Mouse (Mus musculus): ENCODE measurements at regions not wholly inside any gene's neighbourhood (a gene's known extent, or its start where the extent isn't known, plus 50 kb on each side); places are given as distances from the start of the nearest gene placed in this dataset.

DNA sequence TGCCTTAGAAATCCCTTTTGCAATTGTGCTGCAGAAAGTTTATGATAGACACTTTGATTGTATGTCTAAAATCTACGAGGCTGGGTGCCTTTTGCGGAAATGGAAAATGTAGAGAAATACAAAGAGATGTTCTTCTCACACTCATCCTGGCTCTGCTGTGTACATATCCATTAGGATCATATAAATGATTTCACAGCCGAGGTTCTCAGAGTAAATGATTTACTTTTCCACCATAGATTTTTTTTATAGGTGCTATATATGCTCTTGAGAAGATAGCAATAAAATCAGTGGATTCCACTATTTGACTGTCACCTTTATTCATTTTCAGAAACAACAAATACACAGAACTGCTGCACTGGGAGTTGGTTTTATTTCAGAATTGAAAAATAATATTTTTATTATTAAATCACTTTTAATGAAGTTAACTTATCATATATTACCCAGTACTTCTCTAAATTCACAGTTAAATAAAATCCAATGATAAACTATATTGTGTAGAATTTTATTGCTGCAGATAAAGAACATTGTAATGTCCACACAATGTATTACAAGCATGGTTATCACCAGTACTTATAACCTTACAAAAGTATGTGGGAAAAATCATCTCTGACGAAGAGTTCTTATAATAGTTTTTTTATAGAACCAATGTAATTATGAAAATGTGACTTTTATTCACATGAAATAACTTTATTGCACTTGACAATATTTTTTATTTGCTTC lies 1385.8 kb downstream of the Pcdh7 start:
- Histone ChIP-seq H3K4me3 (replicated peaks; ENCODE audit: low read depth, low read length) (no peak overlapping the region), H3K27me3 (ENCODE audit: insufficient read depth, low read length) (no peaks in the 10 kb centered on the region), H3K4me2 (ENCODE audit: low read length) (no peak overlapping the region), H3K9me3 (replicated peaks; ENCODE audit: low read length) (no peaks in the 10 kb centered on the region), H3K9ac (ENCODE audit: low read depth, low read length) (no peak overlapping the region), H3K36me3 (ENCODE audit: insufficient read depth, low read length) (no peaks in the 10 kb centered on the region), H3K4me1 (replicated peaks; ENCODE audit: insufficient read depth, low read length) (no peaks in the 10 kb centered on the region), H3K27ac (no peak overlapping the region)
- DNase-seq (ENCODE audit: low spot score), result no peak
- no peak for TF ChIP-seq CTCF (IDR thresholded peaks at IDR 0.05; ENCODE audit: low read depth)
- ATAC-seq (replicated peaks; ENCODE audit: low FRiP score, low read depth), result no peak
- 67% methylated on average over 4 of the region's 4 CpGs for WGBS

- no peak for ATAC-seq (replicated peaks; ENCODE audit: low FRiP score, low read depth)
- TF ChIP-seq CTCF (IDR thresholded peaks at IDR 0.05; ENCODE audit: low read depth), result no peak
- H3K4me1 ChIP-seq (replicated peaks; ENCODE audit: insufficient read depth, low read length), result no peaks in the 10 kb centered on the region
- 81% methylated on average over 7 of the region's 7 CpGs for WGBS
- H3K4me3 ChIP-seq (replicated peaks; ENCODE audit: low read depth, low read length), result no peak overlapping the region
- H3K9ac ChIP-seq (ENCODE audit: low read depth, low read length), result no peak overlapping the region
- H3K27me3 ChIP-seq (ENCODE audit: insufficient read depth, low read length), result no peaks in the 10 kb centered on the region
- no peaks in the 10 kb centered on the region for H3K36me3 ChIP-seq (ENCODE audit: insufficient read depth, low read length)
- H3K4me2 ChIP-seq (ENCODE audit: low read length), result no peak overlapping the region
- no peak overlapping the region for H3K27ac ChIP-seq
- H3K9me3 ChIP-seq (replicated peaks; ENCODE audit: low read length), result no peaks in the 10 kb centered on the region
- no peak for DNase-seq (ENCODE audit: low spot score)
These were observed 1420.5 kb downstream of the Pcdh7 start for GRCm38 (mm10) chr5:59138316-59138715.

GRCm38 (mm10) chr5:59138721-59139120 lies 1421.0 kb downstream of the Pcdh7 start:
- ATAC-seq (replicated peaks; ENCODE audit: low FRiP score, low read depth) (no peak), DNase-seq (ENCODE audit: low spot score) (peak; percentile 14)
- WGBS, result 33% methylated on average over 2 of the region's 2 CpGs
- no peak overlapping the region for H3K4me2 ChIP-seq (ENCODE audit: low read length)
- H3K36me3 ChIP-seq (ENCODE audit: insufficient read depth, low read length), result no peaks in the 10 kb centered on the region
- H3K4me1 ChIP-seq (replicated peaks; ENCODE audit: insufficient read depth, low read length), result no peaks in the 10 kb centered on the region
- TF ChIP-seq CTCF (IDR thresholded peaks at IDR 0.05; ENCODE audit: low read depth), result no peak
- no peak overlapping the region for H3K9ac ChIP-seq (ENCODE audit: low read depth, low read length)
- no peaks in the 10 kb centered on the region for H3K9me3 ChIP-seq (replicated peaks; ENCODE audit: low read length)
- no peaks in the 10 kb centered on the region for H3K27me3 ChIP-seq (ENCODE audit: insufficient read depth, low read length)
- no peak overlapping the region for H3K27ac ChIP-seq
- H3K4me3 ChIP-seq (replicated peaks; ENCODE audit: low read depth, low read length), result no peak overlapping the region

Measured in kidney, postnatal 0 days (tissue).